ENCODE assay signal across 37 mouse cellular contexts in the genomic region with DNA sequence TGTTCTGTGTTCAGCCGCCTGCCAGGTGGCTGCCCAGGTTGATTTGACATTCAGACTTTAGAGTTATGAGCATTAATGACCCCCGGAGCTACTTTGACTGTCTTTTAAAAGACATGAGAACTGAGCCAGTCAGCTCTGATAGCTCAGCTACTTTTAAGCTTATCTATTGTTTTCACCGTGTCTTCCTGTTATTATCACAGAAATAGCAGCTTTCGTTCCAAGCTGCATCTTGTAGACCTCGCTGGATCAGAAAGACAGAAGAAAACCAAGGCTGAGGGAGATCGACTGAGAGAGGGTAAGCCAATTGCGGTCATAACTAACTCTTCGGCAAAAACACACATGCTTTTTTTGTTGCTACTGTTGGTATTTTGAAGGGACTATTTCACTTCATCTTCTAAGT. TPM values are rescaled to one million over a fixed set of nuclear protein-coding genes. Genes with fewer than 3 reads are reported as not detected.
"Had no signal": no experiment of that assay in that cellular context is flagged by ENCODE, and none has a peak within 500 bp of the region (broad histone marks: within the 10 kb centered on the region; RNA-seq: fewer than 3 reads in every experiment).

No protein-coding gene starts in this region.

- H3K4me1 ChIP-seq: embryonic facial prominence, embryonic 12.5 days; embryonic facial prominence, embryonic 13.5 days; embryonic facial prominence, embryonic 15.5 days; forebrain, embryonic 10.5 days; forebrain, embryonic 12.5 days; forebrain, embryonic 13.5 days; forebrain, embryonic 15.5 days had no signal

- H3K27ac ChIP-seq: embryonic facial prominence, embryonic 12.5 days; embryonic facial prominence, embryonic 13.5 days; embryonic facial prominence, embryonic 15.5 days; forebrain, embryonic 10.5 days; forebrain, embryonic 12.5 days; forebrain, embryonic 13.5 days; forebrain, embryonic 15.5 days; gastrocnemius, adult 2 months; heart, adult 2 months had no signal

- H3K27me3 ChIP-seq: embryonic facial prominence, embryonic 12.5 days; embryonic facial prominence, embryonic 15.5 days; forebrain, embryonic 12.5 days; forebrain, embryonic 13.5 days; forebrain, embryonic 15.5 days had no signal

- H3K9ac ChIP-seq: embryonic facial prominence, embryonic 12.5 days; embryonic facial prominence, embryonic 13.5 days; embryonic facial prominence, embryonic 15.5 days; forebrain, embryonic 12.5 days; forebrain, embryonic 13.5 days; forebrain, embryonic 15.5 days; forebrain, postnatal 0 days had no signal

- ATAC-seq: forebrain, embryonic 13.5 days; forebrain, embryonic 14.5 days; forebrain, embryonic 15.5 days; forebrain, embryonic 16.5 days; forebrain, postnatal 0 days had no signal

- H3K36me3 ChIP-seq: forebrain, embryonic 15.5 days had no signal

- H3K4me3 ChIP-seq: embryonic facial prominence, embryonic 12.5 days; embryonic facial prominence, embryonic 13.5 days; embryonic facial prominence, embryonic 15.5 days; erythroblast, embryonic 14.5 days; forebrain, embryonic 10.5 days; forebrain, embryonic 12.5 days; forebrain, embryonic 13.5 days; forebrain, embryonic 15.5 days; gastrocnemius, adult 2 months; heart, adult 2 months had no signal

- H3K9me3 ChIP-seq: embryonic facial prominence, embryonic 12.5 days; embryonic facial prominence, embryonic 13.5 days; embryonic facial prominence, embryonic 15.5 days; forebrain, embryonic 10.5 days; forebrain, embryonic 12.5 days; forebrain, embryonic 13.5 days; forebrain, embryonic 15.5 days had no signal

- DNase-seq: cerebellum, adult 2 months; cerebellum, adult 8-10 months; cerebellum, adult 9-10 months; cerebellum, adult 9-11 months; cerebellum, postnatal 10 days; cerebellum, postnatal 14 days; cerebellum, postnatal 25 days; cerebellum, postnatal 36 days; embryo, embryonic 11 days; forebrain, postnatal 0 days; gastrocnemius, adult 2 months; gastrocnemius, postnatal 14 days; gastrocnemius, postnatal 25 days; gastrocnemius, postnatal 36 days; heart, adult 11 months; heart, adult 18-20 months; heart, adult 2 months had no signal

RNA-seq across cellular contexts. Expression of a gene that starts 33.2 kb away (rescaled TPM):
- total RNA-seq: common myeloid progenitor, adult 5-6 weeks; forebrain, postnatal 0 days; gastrocnemius, adult 18-20 months; gastrocnemius, adult 2 months; gastrocnemius, adult 8-10 months; gastrocnemius, postnatal 14 days; gastrocnemius, postnatal 25 days; gastrocnemius, postnatal 36 days; gastrocnemius, postnatal 4 days; granulocyte monocyte progenitor cell, adult 5-6 weeks; heart, adult 18-20 months; heart, adult 2 months; heart, adult 8-10 months had no signal
- polyA plus RNA-seq: cerebellum, adult 2 months; embryonic facial prominence, embryonic 11.5 days; embryonic facial prominence, embryonic 12.5 days; embryonic facial prominence, embryonic 13.5 days; embryonic facial prominence, embryonic 14.5 days; embryonic facial prominence, embryonic 15.5 days; erythroblast, embryonic 14.5 days; forebrain, embryonic 10.5 days; forebrain, embryonic 11.5 days; forebrain, embryonic 12.5 days; forebrain, embryonic 13.5 days; forebrain, embryonic 14.5 days; forebrain, embryonic 16.5 days; gonadal fat pad, adult 2 months; heart, adult 2 months had no signal

RNA-seq across cellular contexts. Expression of a gene that starts 43.8 kb away (rescaled TPM):
- total RNA-seq: common myeloid progenitor, adult 5-6 weeks; forebrain, postnatal 0 days; gastrocnemius, adult 8-10 months; gastrocnemius, postnatal 14 days; gastrocnemius, postnatal 25 days; gastrocnemius, postnatal 36 days; gastrocnemius, postnatal 4 days; granulocyte monocyte progenitor cell, adult 5-6 weeks; heart, adult 18-20 months; heart, adult 2 months; heart, adult 8-10 months had no signal
- polyA plus RNA-seq: embryonic facial prominence, embryonic 11.5 days; embryonic facial prominence, embryonic 12.5 days; embryonic facial prominence, embryonic 13.5 days; erythroblast, embryonic 14.5 days; forebrain, embryonic 10.5 days; forebrain, embryonic 11.5 days; forebrain, embryonic 12.5 days; forebrain, embryonic 13.5 days; forebrain, embryonic 14.5 days; forebrain, embryonic 15.5 days; forebrain, embryonic 16.5 days; forebrain, postnatal 0 days; heart, adult 2 months had no signal
